12 mouse cellular contexts compared by ENCODE assay signal in the genomic region with DNA sequence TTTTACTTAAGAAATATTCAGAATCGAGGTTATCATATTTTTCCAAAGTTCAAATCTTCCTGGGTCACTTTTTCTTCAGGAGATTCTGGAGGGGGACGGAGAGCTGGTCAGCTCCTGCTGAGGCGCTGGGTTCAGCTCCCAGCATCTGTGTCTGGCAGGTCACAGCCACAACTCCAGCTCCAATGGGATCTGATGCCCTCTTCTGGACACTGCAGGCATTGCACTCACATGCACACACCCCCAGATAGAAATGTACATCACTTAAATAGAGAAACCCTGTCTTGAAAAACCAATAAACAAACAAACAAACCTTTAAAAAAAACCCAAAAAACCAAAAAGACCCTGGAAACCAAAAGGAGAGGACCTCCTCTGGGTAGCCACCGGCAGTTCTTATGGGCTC. TPM values are rescaled to one million over a fixed set of nuclear protein-coding genes. Genes with fewer than 3 reads are reported as not detected.
A peak's percentile ranks its signal among the peaks of the same experiment; 100 is the strongest.
DNase-seq lines count a peak whose midpoint lies in the region; ATAC-seq and TF ChIP-seq lines count a peak whose summit lies in the region.
"Had no signal": no experiment of that assay in that cellular context is flagged by ENCODE, and none has a peak within 500 bp of the region (broad histone marks: within the 10 kb centered on the region; RNA-seq: fewer than 3 reads in every experiment).

No protein-coding gene starts in this region.

- no peak for ATAC-seq in kidney, postnatal 0 days (replicated peaks; ENCODE audit: low FRiP score, low read depth)
- no peak for ATAC-seq in liver, embryonic 14.5 days (ENCODE audit: insufficient read depth)
- ATAC-seq: midbrain, embryonic 13.5 days had no signal

- no peak for DNase-seq in kidney, postnatal 0 days (ENCODE audit: low spot score)
- DNase-seq in kidney, postnatal 14 days, result no peak
- peak; percentile 31 for DNase-seq in 416B (ENCODE audit: low read depth)
- DNase-seq in ES-E14 (ENCODE audit: low read depth, low spot score), result peak; percentile 56
- no peak for DNase-seq in liver, embryonic 14.5 days (ENCODE audit: low read depth in 3 of 3, low spot score in 3 of 3)
- DNase-seq in retina, postnatal 1 day, result no peak
- no peak for DNase-seq in urinary bladder, postnatal 25 days (ENCODE audit: low spot score)
- DNase-seq in ovary, postnatal 36 days (ENCODE audit: low spot score), result no peak
- DNase-seq: cerebellum, adult 2 months; gastrocnemius, postnatal 10 days; heart, postnatal 10 days had no signal

- no peaks in the 10 kb centered on the region for H3K4me1 ChIP-seq in kidney, postnatal 0 days (replicated peaks; ENCODE audit: insufficient read depth, low read length)
- peaks cover 0 to 2% of the 10 kb centered on the region in 2 experiments; a peak in 1 of 4 replicates for H3K4me1 ChIP-seq in ES-E14 (ENCODE audit: control insufficient read depth in 2 of 2, insufficient read depth in 2 of 2, low read length in 2 of 2, poor library complexity in 1 of 2)
- H3K4me1 ChIP-seq in liver, embryonic 14.5 days (replicated peaks; ENCODE audit: control insufficient read depth in 2 of 2, insufficient read depth in 2 of 2, low read length in 1 of 2), result peaks cover 0 to 8% of the 10 kb centered on the region in 2 experiments; a peak in 2 of 4 replicates
- H3K4me1 ChIP-seq: midbrain, embryonic 13.5 days had no signal

- in situ Hi-C loops in ES-E14 (cut with MboI; ENCODE audit: low sequenced_read_pairs in 2 of 2, unreplicated experiment in 2 of 2), result no loop called here

- no peak overlapping the region for H3K27ac ChIP-seq in kidney, postnatal 0 days
- no peak overlapping the region for H3K27ac ChIP-seq in ES-E14 (ENCODE audit: insufficient read depth, low read depth, low read length, poor library complexity, severe bottlenecking)
- no peak overlapping the region for H3K27ac ChIP-seq in liver, embryonic 14.5 days
- H3K27ac ChIP-seq: midbrain, embryonic 13.5 days had no signal

- TF ChIP-seq EP300 in liver, embryonic 14.5 days (IDR thresholded peaks at IDR 0.05; ENCODE audit: low read depth), result no peak

- 96% methylated on average over 4 of the region's 4 CpGs for WGBS in kidney, postnatal 0 days
- 66% methylated on average over 4 of the region's 4 CpGs for WGBS in liver, embryonic 14.5 days (ENCODE audit: insufficient replicate concordance)

- no peak overlapping the region for H3K9ac ChIP-seq in kidney, postnatal 0 days (ENCODE audit: low read depth, low read length)
- no peak overlapping the region for H3K9ac ChIP-seq in ES-E14 (ENCODE audit: insufficient read depth, low read depth, low read length, poor library complexity, severe bottlenecking)
- no peak overlapping the region for H3K9ac ChIP-seq in liver, embryonic 14.5 days (replicated peaks)
- H3K9ac ChIP-seq: midbrain, embryonic 13.5 days had no signal

- H3K36me3 ChIP-seq in kidney, postnatal 0 days (ENCODE audit: insufficient read depth, low read length), result no peaks in the 10 kb centered on the region
- H3K36me3 ChIP-seq in ES-E14 (ENCODE audit: control insufficient read depth, insufficient read depth, low read length, poor library complexity, severe bottlenecking), result no peaks in the 10 kb centered on the region; the same call in 1 of the 2 replicates
- no peaks in the 10 kb centered on the region for H3K36me3 ChIP-seq in liver, embryonic 14.5 days (replicated peaks; ENCODE audit: control insufficient read depth, insufficient read depth, low read depth)

- H3K9me3 ChIP-seq in kidney, postnatal 0 days (replicated peaks; ENCODE audit: low read length), result no peaks in the 10 kb centered on the region
- H3K9me3 ChIP-seq in ES-E14 (ENCODE audit: control insufficient read depth, insufficient read depth, low read depth, low read length), result no peaks in the 10 kb centered on the region
- H3K9me3 ChIP-seq in liver, embryonic 14.5 days (ENCODE audit: control insufficient read depth, low read length), result peaks cover 4% of the 10 kb centered on the region; the same call in 1 of the 2 replicates
- H3K9me3 ChIP-seq: midbrain, embryonic 13.5 days had no signal

- TF ChIP-seq CTCF in kidney, postnatal 0 days (IDR thresholded peaks at IDR 0.05; ENCODE audit: low read depth), result 0 out of 2 replicates have a peak, but pooled peaks have one; percentile 28
- peak; percentile 77 for TF ChIP-seq CTCF in liver, embryonic 14.5 days (IDR thresholded peaks at IDR 0.05; ENCODE audit: low read depth)

- H3K27me3 ChIP-seq in kidney, postnatal 0 days (ENCODE audit: insufficient read depth, low read length), result no peaks in the 10 kb centered on the region
- H3K27me3 ChIP-seq in liver, embryonic 14.5 days (ENCODE audit: control insufficient read depth, insufficient read depth, low read length), result no peaks in the 10 kb centered on the region
- H3K27me3 ChIP-seq: midbrain, embryonic 13.5 days had no signal

- no peak overlapping the region for H3K4me2 ChIP-seq in kidney, postnatal 0 days (ENCODE audit: low read length)
- H3K4me2 ChIP-seq in liver, embryonic 14.5 days (ENCODE audit: low read depth), result no peak overlapping the region
- H3K4me2 ChIP-seq: midbrain, embryonic 13.5 days had no signal

- no peak overlapping the region for H3K4me3 ChIP-seq in kidney, postnatal 0 days (replicated peaks; ENCODE audit: low read depth, low read length)
- H3K4me3 ChIP-seq in ES-E14 (ENCODE audit: insufficient read depth in 1 of 2, low read depth in 1 of 2, low read length in 2 of 2, poor library complexity in 1 of 2, severe bottlenecking in 1 of 2), result no peak overlapping the region
- H3K4me3 ChIP-seq in liver, embryonic 14.5 days (ENCODE audit: insufficient read depth in 1 of 2, low read depth in 2 of 2, low read length in 2 of 2), result no peak overlapping the region
- H3K4me3 ChIP-seq: midbrain, embryonic 13.5 days had no signal

TF ChIP-seq in ES-E14, 5 proteins besides CTCF, POLR2A, EP300 and RAD21:
- TF ChIP-seq HCFC1 (IDR thresholded peaks at IDR 0.05; ENCODE audit: borderline replicate concordance, insufficient read depth, low read length), result no peak
- no peak; the same call in 1 of the 2 replicates for TF ChIP-seq ZC3H11A (IDR thresholded peaks at IDR 0.05; ENCODE audit: borderline replicate concordance, low read depth, low read length)
- TF ChIP-seq MAFK (IDR thresholded peaks at IDR 0.05; ENCODE audit: insufficient read depth, low read depth, low read length), result no peak
- TF ChIP-seq CHD2 (IDR thresholded peaks at IDR 0.05; ENCODE audit: low read depth, low read length), result no peak
- no peak for TF ChIP-seq ZNF384 (IDR thresholded peaks at IDR 0.05; ENCODE audit: low read depth, low read length)
TF ChIP-seq in ES-E14: peak in this region for 0.

RNA-seq across cellular contexts. Expression of gene Fbxl2, which starts 30.3 kb away (rescaled TPM):
- 2.8 and 3.4 TPM in 2 replicates for polyA plus RNA-seq in kidney, postnatal 0 days (2015; fragmentation: Nextera tagmentation; extraction: Ambion mirVana)
- 4.4 and 6.3 TPM in 2 replicates for total RNA-seq in ES-E14 (2012; rRNA removed)
- 0.57 and 0.75 TPM in 2 replicates for polyA plus RNA-seq in liver, embryonic 14.5 days (2012; rRNA removed)
- polyA plus RNA-seq in liver, embryonic 14.5 days (2014; fragmentation: Nextera tagmentation; extraction: Ambion mirVana), result 0.80 and 0.88 TPM in 2 replicates

RNA-seq across cellular contexts. Expression of gene Susd5, which starts 41.2 kb away (rescaled TPM):
- polyA plus RNA-seq in kidney, postnatal 0 days (2015; fragmentation: Nextera tagmentation; extraction: Ambion mirVana), result 0.82 and 0.91 TPM in 2 replicates
- 0.98 and 3.1 TPM in 2 replicates for total RNA-seq in ES-E14 (2012; rRNA removed)
- polyA plus RNA-seq in liver, embryonic 14.5 days (2012; rRNA removed), result 0.01 TPM in 2 replicates
- not detected in 2 replicates for polyA plus RNA-seq in liver, embryonic 14.5 days (2014; fragmentation: Nextera tagmentation; extraction: Ambion mirVana)

Comparison
In these comparisons a context has a peak if more than half of its experiments do, and no peak if none do; other contexts are left out.
1. DNase-seq: peak in 416B (single experiment) and ES-E14 (single experiment); none in kidney, postnatal 0 days (single experiment), kidney, postnatal 14 days (single experiment), liver, embryonic 14.5 days (0 of 3), retina, postnatal 1 day (single experiment), urinary bladder, postnatal 25 days (single experiment) and ovary, postnatal 36 days (single experiment).